Mouse (Mus musculus) MEL (cell line): Measurements from ENCODE around the gene Gm12569. TPM values are rescaled to one million over a fixed set of nuclear protein-coding genes. Genes with fewer than 3 reads are reported as not detected.

ENCODE experiments used
- DNase-seq: peaks from one replicate; pipeline ENCODE4 v3.0.0; 2011; ENCODE audit warnings: low read depth, low spot score
- H3K27ac ChIP-seq: 2 replicates; pipeline ENCODE4 v1.5.1; 2012; ENCODE audit warnings: low read depth, mild to moderate bottlenecking, control low read depth, low read length, moderate library complexity; ENCODE audit not compliant: control insufficient read depth
- H3K27me3 ChIP-seq, 2 experiments: fragments of 150-350 bp in 1 of 2; sonication (generic) in 1 of 2; 2 replicates each; pipeline ENCODE4 v1.6.1; 2012; ENCODE audit warnings: low read length in 2 of 2, mild to moderate bottlenecking in 2 of 2, improper control_type of control experiment in 1 of 2, moderate library complexity in 1 of 2; ENCODE audit not compliant: insufficient read depth in 2 of 2, control insufficient read depth in 1 of 2
- H3K36me3 ChIP-seq, 2 experiments: 2 replicates each; pipeline ENCODE4 v1.6.1; 2012 to 2014; ENCODE audit warnings: low read length in 2 of 2, improper control_type of control experiment in 1 of 2, inconsistent platforms in 1 of 2, mild to moderate bottlenecking in 1 of 2; ENCODE audit not compliant: insufficient read depth in 2 of 2, control insufficient read depth in 1 of 2
- H3K4me1 ChIP-seq, 2 experiments: fragments of 150-350 bp in 1 of 2; sonication (generic) in 1 of 2; 2 replicates each; pipeline ENCODE4 v1.6.1; 2012; ENCODE audit warnings: low read length in 2 of 2, improper control_type of control experiment in 1 of 2, mild to moderate bottlenecking in 1 of 2; ENCODE audit not compliant: insufficient read depth in 2 of 2, control insufficient read depth in 1 of 2
- H3K4me3 ChIP-seq, 2 experiments: fragments of 150-350 bp in 1 of 2; sonication (generic) in 1 of 2; 2 replicates each; pipeline ENCODE4 v1.5.1; 2012; ENCODE audit warnings: low read depth in 2 of 2, low read length in 2 of 2, mild to moderate bottlenecking in 2 of 2, moderate library complexity in 2 of 2, control low read depth in 1 of 2, improper control_type of control experiment in 1 of 2; ENCODE audit not compliant: control insufficient read depth in 1 of 2, insufficient read depth in 1 of 2
- H3K79me2 ChIP-seq: 2 replicates; pipeline ENCODE4 v1.6.1; 2012; ENCODE audit warnings: mild to moderate bottlenecking, low read length, moderate library complexity; ENCODE audit not compliant: control insufficient read depth, poor library complexity, insufficient read depth
- H3K9ac ChIP-seq: 2 replicates; pipeline ENCODE4 v1.6.1; 2012; ENCODE audit warnings: low read depth, mild to moderate bottlenecking, control low read depth, low read length, moderate library complexity; ENCODE audit not compliant: control insufficient read depth, poor library complexity, severe bottlenecking
- H3K9me3 ChIP-seq: fragments of 150-350 bp; sonication (generic); replicated peaks from 2 replicates; pipeline ENCODE4 v1.6.1; 2012; ENCODE audit warnings: mild to moderate bottlenecking, low read length, improper control_type of control experiment, moderate library complexity; ENCODE audit not compliant: insufficient read depth
- BHLHE40 ChIP-seq: IDR thresholded peaks from 2 replicates; pipeline ENCODE4 v1.6.1; 2012; ENCODE audit warnings: low read depth, mild to moderate bottlenecking, inconsistent platforms, low read length, improper control_type of control experiment, borderline replicate concordance
- CHD1 ChIP-seq: IDR thresholded peaks from 2 replicates; pipeline ENCODE4 v1.6.1; 2012; ENCODE audit warnings: low read depth, mild to moderate bottlenecking, inconsistent platforms, low read length, improper control_type of control experiment
- CHD2 ChIP-seq: IDR thresholded peaks from 2 replicates; pipeline ENCODE4 v1.6.1; 2011; ENCODE audit warnings: low read length, improper control_type of control experiment
- CTCF ChIP-seq, 3 experiments: IDR thresholded peaks in 2 of 3; conservative IDR thresholded peaks in 1 of 3; 2 replicates each; pipeline ENCODE4 v1.5.1; 2011 to 2012; ENCODE audit warnings: low read length in 3 of 3, low read depth in 2 of 3, mild to moderate bottlenecking in 2 of 3, improper control_type of control experiment in 1 of 3, inconsistent platforms in 1 of 3, mixed read lengths in 1 of 3, moderate library complexity in 1 of 3; ENCODE audit not compliant: control insufficient read depth in 1 of 3, insufficient read depth in 1 of 3, poor library complexity in 1 of 3, severe bottlenecking in 1 of 3
- E2F4 ChIP-seq: IDR thresholded peaks from 2 replicates; pipeline ENCODE4 v1.6.1; 2011; ENCODE audit warnings: low read depth, low read length, improper control_type of control experiment, borderline replicate concordance
- EP300 ChIP-seq, 2 experiments: IDR thresholded peaks; 2 replicates each; pipeline ENCODE4 v1.6.1; 2011; ENCODE audit warnings: improper control_type of control experiment in 2 of 2, low read length in 2 of 2, low read depth in 1 of 2, mild to moderate bottlenecking in 1 of 2
- ETS1 ChIP-seq: IDR thresholded peaks from 2 replicates; pipeline ENCODE4 v1.6.1; 2012; ENCODE audit warnings: low read depth, mild to moderate bottlenecking, inconsistent platforms, low read length, improper control_type of control experiment, moderate library complexity
- GATA1 ChIP-seq: IDR thresholded peaks from 2 replicates; pipeline ENCODE4 v1.6.1; 2011; ENCODE audit warnings: low read depth, low read length, improper control_type of control experiment
- HCFC1 ChIP-seq: IDR thresholded peaks from 2 replicates; pipeline ENCODE4 v1.6.1; 2012; ENCODE audit warnings: low read depth, mild to moderate bottlenecking, inconsistent platforms, low read length, improper control_type of control experiment, moderate library complexity
- JUND ChIP-seq: IDR thresholded peaks from 2 replicates; pipeline ENCODE4 v1.6.1; 2011; ENCODE audit warnings: low read depth, mild to moderate bottlenecking, improper control_type of control experiment, low read length
- KAT2A ChIP-seq: conservative IDR thresholded peaks from 2 replicates; pipeline ENCODE4 v1.6.1; 2012; ENCODE audit warnings: low read depth, low read length, improper control_type of control experiment, inconsistent platforms
- MAX ChIP-seq: IDR thresholded peaks from 2 replicates; pipeline ENCODE4 v1.6.1; 2011; ENCODE audit warnings: low read length, improper control_type of control experiment
- MXI1 ChIP-seq: IDR thresholded peaks from 2 replicates; pipeline ENCODE4 v1.6.1; 2011; ENCODE audit warnings: mild to moderate bottlenecking, low read depth, low read length, improper control_type of control experiment
- MYC ChIP-seq: IDR thresholded peaks from 2 replicates; pipeline ENCODE4 v1.6.1; 2011; ENCODE audit warnings: low read depth, mild to moderate bottlenecking, low read length, improper control_type of control experiment, moderate library complexity
- NELFE ChIP-seq: IDR thresholded peaks from 2 replicates; pipeline ENCODE4 v1.6.1; 2011; ENCODE audit warnings: low read depth, low read length, improper control_type of control experiment
- NRF1 ChIP-seq: IDR thresholded peaks from 2 replicates; pipeline ENCODE4 v1.6.1; 2014; ENCODE audit warnings: low read depth, mild to moderate bottlenecking, inconsistent platforms, low read length, improper control_type of control experiment, moderate library complexity; ENCODE audit not compliant: poor library complexity, insufficient read depth, severe bottlenecking
- RCOR1 ChIP-seq: IDR thresholded peaks from 2 replicates; pipeline ENCODE4 v1.6.1; 2012; ENCODE audit warnings: low read depth, mild to moderate bottlenecking, inconsistent platforms, low read length, improper control_type of control experiment
- SIN3A ChIP-seq: IDR thresholded peaks from 2 replicates; pipeline ENCODE4 v1.6.1; 2012; ENCODE audit warnings: low read length, improper control_type of control experiment, inconsistent platforms
- SMC3 ChIP-seq: IDR thresholded peaks from 2 replicates; pipeline ENCODE4 v1.6.1; 2011; ENCODE audit warnings: low read depth, low read length, improper control_type of control experiment
- UBTF ChIP-seq: IDR thresholded peaks from 2 replicates; pipeline ENCODE4 v1.6.1; 2012; ENCODE audit warnings: low read depth, mild to moderate bottlenecking, inconsistent platforms, low read length, improper control_type of control experiment, moderate library complexity, borderline replicate concordance; ENCODE audit not compliant: insufficient read depth
- USF1 ChIP-seq: IDR thresholded peaks from 2 replicates; pipeline ENCODE4 v1.6.1; 2014; ENCODE audit warnings: low read depth, mild to moderate bottlenecking, inconsistent platforms, low read length, improper control_type of control experiment, moderate library complexity
- USF2 ChIP-seq, 2 experiments: IDR thresholded peaks; 2 replicates each; pipeline ENCODE4 v1.6.1; 2011 to 2012; ENCODE audit warnings: improper control_type of control experiment in 2 of 2, low read length in 2 of 2, borderline replicate concordance in 1 of 2, inconsistent platforms in 1 of 2, low read depth in 1 of 2, mild to moderate bottlenecking in 1 of 2; ENCODE audit not compliant: insufficient read depth in 1 of 2
- ZKSCAN1 ChIP-seq: IDR thresholded peaks from 2 replicates; pipeline ENCODE4 v1.6.1; 2012; ENCODE audit warnings: low read depth, mild to moderate bottlenecking, inconsistent platforms, low read length, improper control_type of control experiment, moderate library complexity
- ZNF384 ChIP-seq: IDR thresholded peaks from 2 replicates; pipeline ENCODE4 v1.6.1; 2012; ENCODE audit warnings: low read depth, mild to moderate bottlenecking, inconsistent platforms, low read length, improper control_type of control experiment
- polyA plus RNA-seq, 2 experiments: library from polyadenylated mRNA; stranded (reverse) in 1 of 2; unstranded in 1 of 2; fragments of >175 nt in 1 of 2; fragments of >200 nt in 1 of 2; gene quantifications; 2 replicates each; pipeline versions ENCODE4 v1.2.1 to v1.2.4; 2012; ENCODE audit warnings: low replicate concordance in 2 of 2, low read depth in 1 of 2; ENCODE audit not compliant: insufficient read length in 2 of 2, insufficient read depth in 1 of 2, missing spikeins in 1 of 2
- total RNA-seq: library from RNA; depleted of rRNA; stranded (reverse); fragments of 300-350 nt; gene quantifications from 2 replicates; pipeline ENCODE4 v1.2.3, GENCODE M21; 2012

Gm12569 gene
- total and polyA plus RNA-seq, 3 experiments, result not detected

DNA sequence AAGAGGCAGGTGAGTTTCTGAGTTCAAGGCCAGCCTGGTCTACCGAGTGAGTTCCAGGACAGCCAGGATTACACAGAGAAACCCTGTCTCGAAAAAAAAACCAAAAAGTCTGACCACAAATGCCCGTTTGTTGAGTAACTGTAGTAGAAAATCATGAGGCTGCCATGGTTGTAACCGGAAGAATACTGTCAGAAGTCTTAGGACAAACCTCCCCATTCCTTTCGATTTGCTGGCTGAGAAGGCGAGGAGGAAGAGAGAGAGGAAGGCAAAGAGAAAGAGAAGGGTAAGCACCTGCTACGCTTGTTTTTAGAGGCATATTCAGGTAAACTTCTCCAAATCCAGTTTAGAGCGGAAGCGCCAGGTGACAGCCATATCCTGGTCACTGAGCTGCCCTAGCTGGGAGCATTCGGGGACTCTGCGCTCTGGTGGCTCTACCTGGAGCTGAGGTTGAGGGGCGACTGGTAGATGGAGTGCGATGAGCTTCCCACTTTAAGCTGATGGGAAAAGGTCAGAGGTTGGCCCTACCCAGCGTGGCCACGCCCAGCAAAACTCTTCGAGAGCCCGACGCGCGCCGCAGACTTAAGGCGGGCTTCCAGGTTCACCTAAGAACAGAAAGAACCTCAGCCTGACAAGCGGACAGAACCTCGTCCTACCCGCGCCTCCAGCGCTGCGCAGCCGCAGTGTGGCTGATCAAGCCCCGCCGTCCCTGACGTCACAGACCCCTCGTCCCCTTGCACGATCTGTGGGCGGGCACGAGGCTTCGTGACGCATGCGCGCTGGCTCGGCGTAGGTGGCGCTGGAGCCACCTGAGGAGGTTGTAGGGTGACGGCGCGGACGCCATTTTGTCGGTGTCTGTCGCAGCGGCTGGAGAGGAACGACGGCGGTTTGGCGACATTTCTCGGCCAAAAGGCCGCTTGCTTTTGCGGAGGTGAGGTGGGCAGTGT lies 42.3 kb downstream of the Gm12569 start, which contains the start of gene BC049762 (continued):
- TF ChIP-seq CHD1, result 0 out of 2 replicates have a peak, but pooled peaks have one; percentile 78
- peak; percentile 97 for TF ChIP-seq NELFE
- peak; percentile 37 for TF ChIP-seq SIN3A
- TF ChIP-seq GATA1, result no peak
- no peak for TF ChIP-seq EP300 (IDR thresholded peaks at IDR 0.05; ENCODE audit: low read depth in 1 of 2, low read length in 2 of 2)

DNA sequence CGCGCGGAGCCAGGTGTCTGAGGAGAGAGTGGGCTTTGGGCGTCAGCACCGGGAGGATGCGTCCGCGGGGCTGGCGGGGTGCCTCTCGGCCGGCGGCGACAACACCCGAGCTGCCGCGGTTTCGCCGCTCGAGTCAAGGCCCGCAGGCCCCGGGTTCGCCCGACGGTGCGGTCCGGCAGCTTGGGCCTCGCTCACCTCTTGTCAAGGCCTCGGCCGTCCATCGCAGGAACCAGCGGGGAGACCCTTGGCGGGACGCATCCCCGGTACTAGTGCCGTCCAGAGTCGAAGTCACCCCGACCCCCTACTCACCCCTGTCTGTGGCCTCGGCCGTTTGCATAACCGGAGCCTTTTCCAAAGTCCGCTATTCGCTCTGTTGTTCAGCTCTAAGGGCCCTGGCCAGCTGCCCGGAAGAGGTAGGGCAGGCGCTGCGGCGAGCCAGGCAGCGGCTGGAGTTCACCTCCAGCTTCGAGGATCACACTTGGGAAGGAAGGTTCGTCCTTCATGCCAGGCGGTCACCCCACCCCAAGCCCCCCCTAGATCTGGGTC lies 43.1 kb downstream of the Gm12569 start:
- H3K4me1 ChIP-seq, result peaks cover 8 to 16% of the 10 kb centered on the region in 2 experiments
- no peaks in the 10 kb centered on the region for H3K9me3 ChIP-seq

DNA sequence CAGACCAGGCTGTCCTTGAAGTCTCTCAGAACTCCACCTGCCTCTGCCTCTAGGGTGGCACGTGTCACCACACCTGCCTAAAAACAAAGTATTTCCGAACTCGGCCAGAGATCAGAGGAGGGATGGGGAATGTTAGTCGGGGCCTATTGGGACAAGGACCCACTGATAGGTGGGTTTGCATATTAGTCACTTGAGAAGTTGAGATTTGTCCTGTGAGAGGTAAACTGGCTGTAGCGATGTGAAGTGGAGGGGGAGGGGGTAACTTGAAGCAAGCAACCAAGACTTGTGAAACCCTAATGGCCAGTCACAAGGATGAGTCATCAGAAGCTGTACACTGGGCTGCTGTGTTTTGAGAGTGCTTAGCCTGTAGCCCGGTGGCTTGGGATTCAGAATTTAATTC lies 44.1 kb downstream of the Gm12569 start:
- Histone ChIP-seq H3K4me1 (peaks cover 8 to 16% of the 10 kb centered on the region in 2 experiments), H3K36me3 (peaks cover 23 to 33% of the 10 kb centered on the region in 2 experiments), H3K4me3 (peak overlapping the region; percentile 71 to 79), H3K27ac (peak overlapping the region; percentile 15; the same call in 1 of the 2 replicates), H3K79me2 (peaks cover 40% of the 10 kb centered on the region), H3K27me3 (no peaks in the 10 kb centered on the region), H3K9me3 (no peaks in the 10 kb centered on the region), H3K9ac (peak overlapping the region; percentile 90)
- TF ChIP-seq ZNF384, result no peak
- peak; percentile 71 for TF ChIP-seq MAX
- no peak for TF ChIP-seq RCOR1
- TF ChIP-seq JUND, result peak; percentile 86
- TF ChIP-seq BHLHE40, result peak; percentile 64
- peak; percentile 80 for TF ChIP-seq MXI1
- TF ChIP-seq SIN3A, result peak; percentile 8; the same call in 1 of the 2 replicates
- DNase-seq, result peak; percentile 78

More for the DNA sequence above, 43.1 kb downstream of the Gm12569 start:
- H3K9ac ChIP-seq, result peak overlapping the region; percentile 90
- peak overlapping the region; percentile 71 to 79 for H3K4me3 ChIP-seq
- peaks cover 15 to 32% of the 10 kb centered on the region in 2 experiments for H3K36me3 ChIP-seq
- peak; percentile 66 for DNase-seq
- peak overlapping the region; percentile 68 for H3K27ac ChIP-seq
- peaks cover 39% of the 10 kb centered on the region for H3K79me2 ChIP-seq
- no peaks in the 10 kb centered on the region for H3K27me3 ChIP-seq
- TF ChIP-seq CTCF (IDR thresholded peaks at IDR 0.05 in 2 of 3, conservative IDR thresholded peaks at IDR 0.05 in 1 of 3; ENCODE audit: control insufficient read depth in 1 of 3, insufficient read depth in 1 of 3, low read depth in 2 of 3, low read length in 3 of 3, poor library complexity in 1 of 3, severe bottlenecking in 1 of 3), result no peak
- TF ChIP-seq USF1, result no peak; the same call in 1 of the 2 replicates
- TF ChIP-seq UBTF, result peak; percentile 83; the same call in 1 of the 2 replicates
- TF ChIP-seq USF2 (IDR thresholded peaks at IDR 0.05; ENCODE audit: borderline replicate concordance in 1 of 2, insufficient read depth in 1 of 2, low read depth in 1 of 2, low read length in 2 of 2), result no peak
- 0 out of 2 replicates have a peak, but pooled peaks have one; percentile 3 for TF ChIP-seq HCFC1
- TF ChIP-seq SMC3, result no peak
- TF ChIP-seq CHD2, result no peak
- TF ChIP-seq KAT2A, result no peak; the same call in 1 of the 2 replicates
- TF ChIP-seq RCOR1, result 0 out of 2 replicates have a peak, but pooled peaks have one; percentile 25
- TF ChIP-seq JUND, result no peak
- TF ChIP-seq CHD1, result no peak; the same call in 1 of the 2 replicates
- TF ChIP-seq ETS1, result no peak
- no peak for TF ChIP-seq NELFE
- no peak for TF ChIP-seq ZNF384
- no peak for TF ChIP-seq MYC
- no peak for TF ChIP-seq MXI1
- TF ChIP-seq NRF1, result no peak
- TF ChIP-seq E2F4, result no peak
- no peak for TF ChIP-seq ZKSCAN1
